Mouse (Mus musculus): ENCODE results near the gene Nkd2.

- TF ChIP-seq EP300 (IDR thresholded peaks at IDR 0.05; ENCODE audit: low read length): no peak
- no peak for TF ChIP-seq USF2 (conservative IDR thresholded peaks at IDR 0.05; ENCODE audit: low read depth, low read length)
- TF ChIP-seq TCF12 (IDR thresholded peaks at IDR 0.05; ENCODE audit: low read depth, low read length): no peak
- no peak for TF ChIP-seq CTCF (conservative IDR thresholded peaks at IDR 0.05 in 1 of 2, IDR thresholded peaks at IDR 0.05 in 1 of 2; ENCODE audit: low read depth in 2 of 2, low read length in 2 of 2)
Observed at GRCm38 (mm10) chr13:73833809-73834208, 13.6 kb downstream of the Nkd2 start.
